Mouse (Mus musculus) heart, embryonic 12.5 days (tissue): ENCODE data around the gene Tmcc3. TPM values are rescaled to one million over a fixed set of nuclear protein-coding genes. Genes with fewer than 3 reads are reported as not detected.
A peak's percentile ranks its signal among the peaks of the same experiment; 100 is the strongest.

Experiments
- ATAC-seq: fragments of 200-750 bp; cut with Nextera tagmentation; 2 replicates; pipeline ENCODE4 v1.8.0; 2017; ENCODE audit warnings: moderate TSS enrichment, moderate library complexity; ENCODE audit not compliant: insufficient number of reproducible peaks, low FRiP score
- H3K27ac ChIP-seq: fragments of 300-500 bp; sonication (generic); 2 replicates; pipeline ENCODE4 v1.5.1; 2016; ENCODE audit warnings: mild to moderate bottlenecking, moderate library complexity; ENCODE audit not compliant: poor library complexity, severe bottlenecking
- H3K27me3 ChIP-seq: fragments of 300-500 bp; sonication (generic); replicated peaks from 2 replicates; pipeline ENCODE4 v1.6.1; 2016; ENCODE audit warnings: mild to moderate bottlenecking, moderate library complexity
- H3K36me3 ChIP-seq: fragments of 300-500 bp; sonication (generic); 2 replicates; pipeline ENCODE4 v1.6.1; 2016; ENCODE audit warnings: mild to moderate bottlenecking, moderate library complexity
- H3K4me1 ChIP-seq: fragments of 300-500 bp; sonication (generic); replicated peaks from 2 replicates; pipeline ENCODE4 v1.6.1; 2016; ENCODE audit warnings: mild to moderate bottlenecking
- H3K4me2 ChIP-seq: fragments of 300-500 bp; sonication (generic); 2 replicates; pipeline ENCODE4 v1.6.1; 2016; ENCODE audit warnings: mild to moderate bottlenecking, moderate library complexity
- H3K4me3 ChIP-seq: fragments of 300-500 bp; sonication (generic); 2 replicates; pipeline ENCODE4 v1.5.1; 2016; ENCODE audit warnings: mild to moderate bottlenecking
- H3K9ac ChIP-seq: fragments of 300-500 bp; sonication (generic); 2 replicates; pipeline ENCODE4 v1.6.1; 2016; ENCODE audit warnings: mild to moderate bottlenecking, moderate library complexity
- H3K9me3 ChIP-seq: fragments of 300-500 bp; sonication (generic); replicated peaks from 2 replicates; pipeline ENCODE4 v1.6.1; 2016; ENCODE audit warnings: mild to moderate bottlenecking, moderate library complexity
- WGBS: fragments of 180-500 bp; shearing (Covaris S2); methylation state at CpG from one replicate; pipeline ENCODE4 v1.1.7; 2016; 5-methylcytosine and 5-hydroxymethylcytosine counted together
- polyA plus RNA-seq: library from polyadenylated mRNA; unstranded; fragments of >200 nt; fragmentation: Nextera tagmentation; extraction: Ambion mirVana; gene quantifications from 2 replicates; pipeline ENCODE4 v1.2.1, GENCODE M21; 2016

Gene Tmcc3
- polyA plus RNA-seq, 1 experiment from 2014 or later: 10.2 TPM

GRCm38 (mm10) chr10:94500210-94500876 lies 188.6 kb downstream of the Tmcc3 start:
- no peaks in the 10 kb centered on the region for H3K9me3 ChIP-seq
- no peaks in the 10 kb centered on the region for H3K36me3 ChIP-seq
- peaks cover 17% of the 10 kb centered on the region for H3K4me1 ChIP-seq
- no peak overlapping the region for H3K4me3 ChIP-seq
- H3K27me3 ChIP-seq: no peaks in the 10 kb centered on the region
- 36% methylated on average over 16 of the region's 16 CpGs for WGBS
- H3K27ac ChIP-seq: no peak overlapping the region
- no peak overlapping the region for H3K9ac ChIP-seq
- no peak for ATAC-seq
- no peak overlapping the region for H3K4me2 ChIP-seq

GRCm38 (mm10) chr10:94500877-94501273 lies 189.1 kb downstream of the Tmcc3 start:
- H3K9me3 ChIP-seq: no peaks in the 10 kb centered on the region
- no peaks in the 10 kb centered on the region for H3K36me3 ChIP-seq
- ATAC-seq: peak; percentile 15; the same call in 1 of the 2 replicates
- no peak overlapping the region for H3K4me3 ChIP-seq
- H3K27me3 ChIP-seq: no peaks in the 10 kb centered on the region
- H3K9ac ChIP-seq: no peak overlapping the region
- WGBS: 78% methylated on average over 7 of the region's 7 CpGs
- H3K27ac ChIP-seq: no peak overlapping the region
- H3K4me2 ChIP-seq: no peak overlapping the region
- peaks cover 17% of the 10 kb centered on the region for H3K4me1 ChIP-seq

- Histone ChIP-seq H3K9me3 (no peaks in the 10 kb centered on the region), H3K36me3 (no peaks in the 10 kb centered on the region), H3K27ac (no peak overlapping the region), H3K4me2 (no peak overlapping the region), H3K27me3 (no peaks in the 10 kb centered on the region), H3K9ac (no peak overlapping the region), H3K4me3 (no peak overlapping the region), H3K4me1 (peaks cover 17% of the 10 kb centered on the region)
- no peak for ATAC-seq
- WGBS: 55% methylated on average over 10 of the region's 10 CpGs
Observed at GRCm38 (mm10) chr10:94501796-94502195, 190.0 kb downstream of the Tmcc3 start.

GRCm38 (mm10) chr10:94505248-94505772 lies 193.6 kb downstream of the Tmcc3 start:
- WGBS: 62% methylated on average over 16 of the region's 16 CpGs
- H3K27ac ChIP-seq: no peak overlapping the region; the same call in 1 of the 2 replicates
- no peak for ATAC-seq

GRCm38 (mm10) chr10:94508863-94509262 lies 197.1 kb downstream of the Tmcc3 start:
- H3K4me3 ChIP-seq: no peak overlapping the region
- WGBS: 57% methylated on average over 5 of the region's 5 CpGs
- ATAC-seq: no peak

More at GRCm38 (mm10) chr10:94505248-94505772, 193.6 kb downstream of the Tmcc3 start:
- no peak overlapping the region for H3K4me2 ChIP-seq
- H3K9me3 ChIP-seq: no peaks in the 10 kb centered on the region
- no peak overlapping the region for H3K9ac ChIP-seq
- H3K4me3 ChIP-seq: no peak overlapping the region
- no peaks in the 10 kb centered on the region for H3K27me3 ChIP-seq
- H3K4me1 ChIP-seq: peaks cover 14% of the 10 kb centered on the region
- no peaks in the 10 kb centered on the region for H3K36me3 ChIP-seq

GRCm38 (mm10) chr10:94512771-94513170 lies 201.0 kb downstream of the Tmcc3 start:
- WGBS: 90% methylated on average over 1 of the region's 1 CpGs

More at GRCm38 (mm10) chr10:94508863-94509262, 197.1 kb downstream of the Tmcc3 start:
- Histone ChIP-seq H3K27ac (no peak overlapping the region), H3K9ac (no peak overlapping the region), H3K36me3 (no peaks in the 10 kb centered on the region), H3K27me3 (no peaks in the 10 kb centered on the region), H3K4me2 (no peak overlapping the region), H3K4me1 (peaks cover 5% of the 10 kb centered on the region), H3K9me3 (no peaks in the 10 kb centered on the region)

GRCm38 (mm10) chr10:94514091-94514505 lies 202.3 kb downstream of the Tmcc3 start:
- no peak for ATAC-seq
- 1% methylated on average over 12 of the region's 12 CpGs for WGBS
- no peak overlapping the region for H3K27ac ChIP-seq
- H3K4me2 ChIP-seq: peak overlapping the region; percentile 85
- H3K4me1 ChIP-seq: peaks cover 13% of the 10 kb centered on the region
- H3K36me3 ChIP-seq: no peaks in the 10 kb centered on the region
- H3K9me3 ChIP-seq: no peaks in the 10 kb centered on the region
- H3K27me3 ChIP-seq: no peaks in the 10 kb centered on the region
- peak overlapping the region; percentile 85 for H3K4me3 ChIP-seq
- peak overlapping the region; percentile 92 for H3K9ac ChIP-seq

More at GRCm38 (mm10) chr10:94512771-94513170, 201.0 kb downstream of the Tmcc3 start:
- Histone ChIP-seq H3K4me1 (peaks cover 13% of the 10 kb centered on the region), H3K27ac (no peak overlapping the region), H3K36me3 (no peaks in the 10 kb centered on the region), H3K4me3 (no peak overlapping the region), H3K4me2 (no peak overlapping the region), H3K9me3 (no peaks in the 10 kb centered on the region), H3K9ac (no peak overlapping the region), H3K27me3 (no peaks in the 10 kb centered on the region)
- ATAC-seq: no peak

- H3K4me3 ChIP-seq: peak overlapping the region; percentile 85
- H3K27ac ChIP-seq: peak overlapping the region; percentile 74
- no peaks in the 10 kb centered on the region for H3K9me3 ChIP-seq
- peak; percentile 88 for ATAC-seq
- peak overlapping the region; percentile 85 for H3K4me2 ChIP-seq
- WGBS: under 1% methylated on average over 63 of the region's 71 CpGs
- H3K4me1 ChIP-seq: peaks cover 15% of the 10 kb centered on the region
- H3K9ac ChIP-seq: peak overlapping the region; percentile 92
- no peaks in the 10 kb centered on the region for H3K36me3 ChIP-seq
- H3K27me3 ChIP-seq: no peaks in the 10 kb centered on the region
Observed at GRCm38 (mm10) chr10:94514506-94515178, 202.9 kb downstream of the Tmcc3 start.

GRCm38 (mm10) chr10:94515179-94515545 lies 203.4 kb downstream of the Tmcc3 start:
- H3K4me2 ChIP-seq: peak overlapping the region; percentile 85
- WGBS: 0% methylated on average over 34 of the region's 34 CpGs
- peaks cover 20% of the 10 kb centered on the region for H3K4me1 ChIP-seq
- peak overlapping the region; percentile 85 for H3K4me3 ChIP-seq
- no peaks in the 10 kb centered on the region for H3K9me3 ChIP-seq
- H3K36me3 ChIP-seq: no peaks in the 10 kb centered on the region
- ATAC-seq: peak; percentile 86
- peak overlapping the region; percentile 92 for H3K9ac ChIP-seq
- H3K27me3 ChIP-seq: no peaks in the 10 kb centered on the region
- H3K27ac ChIP-seq: peak overlapping the region; percentile 74

- peak; percentile 17; the same call in 1 of the 2 replicates for ATAC-seq
- 2% methylated on average over 10 of the region's 10 CpGs for WGBS
- no peaks in the 10 kb centered on the region for H3K27me3 ChIP-seq
- H3K4me2 ChIP-seq: peak overlapping the region; percentile 85
- H3K9me3 ChIP-seq: no peaks in the 10 kb centered on the region
- H3K4me3 ChIP-seq: peak overlapping the region; percentile 85
- no peaks in the 10 kb centered on the region for H3K36me3 ChIP-seq
- H3K4me1 ChIP-seq: peaks cover 24% of the 10 kb centered on the region
- H3K27ac ChIP-seq: peak overlapping the region; percentile 74
- peak overlapping the region; percentile 92 for H3K9ac ChIP-seq
Observed at GRCm38 (mm10) chr10:94515583-94515982, 203.8 kb downstream of the Tmcc3 start.

GRCm38 (mm10) chr10:94519887-94520286 lies 208.1 kb downstream of the Tmcc3 start:
- no peak for ATAC-seq
- Histone ChIP-seq H3K4me3 (0 out of 2 replicates have a peak overlapping the region, but pooled peaks have one; percentile 17), H3K36me3 (no peaks in the 10 kb centered on the region), H3K9ac (peak overlapping the region; percentile 51; the same call in 1 of the 2 replicates), H3K27me3 (no peaks in the 10 kb centered on the region), H3K4me1 (peaks cover 54% of the 10 kb centered on the region), H3K9me3 (no peaks in the 10 kb centered on the region), H3K27ac (no peak overlapping the region), H3K4me2 (peak overlapping the region; percentile 59)
- WGBS: 50% methylated on average over 7 of the region's 7 CpGs
